Mouse (Mus musculus) CH12.LX (cell line): ENCODE measurements around the gene Prss21. TPM values are rescaled to one million over a fixed set of nuclear protein-coding genes. Genes with fewer than 3 reads are reported as not detected.

Experiments used
- DNase-seq: peaks from one replicate; pipeline ENCODE4 v3.0.0-alpha.2; 2013; ENCODE audit errors: extremely low read depth
- H3K27ac ChIP-seq: 2 replicates; pipeline ENCODE4 v1.5.1; 2012; ENCODE audit warnings: low read depth, mild to moderate bottlenecking, control low read depth, moderate library complexity; ENCODE audit not compliant: insufficient read depth
- H3K27me3 ChIP-seq: replicated peaks from 2 replicates; pipeline ENCODE3; 2012; ENCODE audit warnings: inconsistent platforms
- H3K36me3 ChIP-seq, 2 experiments: replicated peaks in 1 of 2; 2 replicates each; pipeline versions ENCODE3 to v1.6.1; 2012; ENCODE audit warnings: inconsistent platforms in 1 of 2, low read length in 1 of 2, mild to moderate bottlenecking in 1 of 2, mixed read lengths in 1 of 2, moderate library complexity in 1 of 2; ENCODE audit not compliant: control insufficient read depth in 1 of 2, insufficient read depth in 1 of 2
- H3K4me1 ChIP-seq, 2 experiments: 2 replicates each; pipeline ENCODE4 v1.6.1; 2012; ENCODE audit warnings: inconsistent platforms in 1 of 2, moderate library complexity in 1 of 2; ENCODE audit not compliant: insufficient read depth in 2 of 2, control insufficient read depth in 1 of 2
- H3K4me2 ChIP-seq: 2 replicates; pipeline ENCODE4 v1.6.1; 2012; ENCODE audit warnings: low read depth, mild to moderate bottlenecking, control low read depth; ENCODE audit not compliant: poor library complexity, insufficient read depth, severe bottlenecking
- H3K4me3 ChIP-seq, 3 experiments: fragments of 150-350 bp in 1 of 3; sonication (generic) in 1 of 3; replicated peaks in 1 of 3; 2 replicates each; pipeline versions ENCODE3 to v1.5.1; 2011 to 2012; ENCODE audit warnings: low read depth in 2 of 3, low read length in 2 of 3, mild to moderate bottlenecking in 2 of 3, moderate library complexity in 2 of 3, control low read depth in 1 of 3, improper control_type of control experiment in 1 of 3, inconsistent platforms in 1 of 3, mixed read lengths in 1 of 3; ENCODE audit not compliant: poor library complexity in 1 of 3
- H3K79me2 ChIP-seq: replicated peaks from 2 replicates; pipeline ENCODE4 v1.6.1; 2012; ENCODE audit warnings: mild to moderate bottlenecking, moderate library complexity; ENCODE audit not compliant: control insufficient read depth, poor library complexity, insufficient read depth, severe bottlenecking; ENCODE audit errors: extremely low read depth
- H3K9ac ChIP-seq: 2 replicates; pipeline ENCODE4 v1.6.1; 2012; ENCODE audit warnings: low read depth, mild to moderate bottlenecking, control low read depth, moderate library complexity; ENCODE audit not compliant: insufficient read depth
- H3K9me3 ChIP-seq: replicated peaks from 2 replicates; pipeline ENCODE3; 2012; ENCODE audit warnings: low read length, inconsistent platforms, mixed read lengths
- BHLHE40 ChIP-seq: IDR thresholded peaks from 2 replicates; pipeline ENCODE4 v1.6.1; 2011; ENCODE audit warnings: mild to moderate bottlenecking, low read depth, low read length, improper control_type of control experiment
- CTCF ChIP-seq, 2 experiments: IDR thresholded peaks in 1 of 2; conservative IDR thresholded peaks in 1 of 2; 2 replicates each; pipeline ENCODE4 v1.5.1; 2011 to 2012; ENCODE audit warnings: low read depth in 2 of 2, low read length in 2 of 2, improper control_type of control experiment in 1 of 2, inconsistent platforms in 1 of 2, mild to moderate bottlenecking in 1 of 2, moderate library complexity in 1 of 2
- IRF4 ChIP-seq: IDR thresholded peaks from 2 replicates; pipeline ENCODE4 v1.6.1; 2014; ENCODE audit warnings: low read depth, mild to moderate bottlenecking, inconsistent platforms, low read length, improper control_type of control experiment
- JUND ChIP-seq: conservative IDR thresholded peaks from 2 replicates; pipeline ENCODE4 v1.6.1; 2011; ENCODE audit warnings: low read depth, low read length, improper control_type of control experiment
- KAT2A ChIP-seq: IDR thresholded peaks from 2 replicates; pipeline ENCODE4 v1.6.1; 2012; ENCODE audit warnings: low read length, improper control_type of control experiment, inconsistent platforms; ENCODE audit not compliant: insufficient replicate concordance
- MAFK ChIP-seq: IDR thresholded peaks from 2 replicates; pipeline ENCODE4 v1.6.1; 2011; ENCODE audit warnings: low read length, improper control_type of control experiment; ENCODE audit not compliant: insufficient replicate concordance
- MAZ ChIP-seq: IDR thresholded peaks from 2 replicates; pipeline ENCODE4 v1.6.1; 2012; ENCODE audit warnings: low read depth, mild to moderate bottlenecking, inconsistent platforms, low read length, improper control_type of control experiment, moderate library complexity
- MYC ChIP-seq: IDR thresholded peaks from 2 replicates; pipeline ENCODE4 v1.6.1; 2011; ENCODE audit warnings: low read depth, mild to moderate bottlenecking, improper control_type of control experiment, low read length
- RAD21 ChIP-seq: IDR thresholded peaks from 2 replicates; pipeline ENCODE4 v1.6.1; 2011; ENCODE audit warnings: low read depth, mild to moderate bottlenecking, low read length, improper control_type of control experiment, moderate library complexity
- SMC3 ChIP-seq: IDR thresholded peaks from 2 replicates; pipeline ENCODE4 v1.6.1; 2011; ENCODE audit warnings: low read depth, low read length, improper control_type of control experiment
- USF2 ChIP-seq: conservative IDR thresholded peaks from 2 replicates; pipeline ENCODE4 v1.6.1; 2011; ENCODE audit warnings: low read depth, low read length, improper control_type of control experiment
- ZKSCAN1 ChIP-seq: IDR thresholded peaks from 2 replicates; pipeline ENCODE4 v1.6.1; 2012; ENCODE audit warnings: low read depth, inconsistent platforms, low read length, improper control_type of control experiment, borderline replicate concordance
- dilution Hi-C: fragments of 300-500 bp; cut with MboI; formaldehyde crosslinking; loops from 2 replicates; pipeline ENCODE4 v1.14.3; 2020; ENCODE audit warnings: low sequenced_read_pairs; ENCODE audit not compliant: extremely low pct_unique_long_range_greater_than_20kb, extremely low pct_ligation_motif_present
- in situ Hi-C: fragments of 300-500 bp; cut with MboI; formaldehyde crosslinking; loops from 3 replicates; pipeline ENCODE4 v1.14.3; 2019; ENCODE audit warnings: low sequenced_read_pairs, low pct_ligation_motif_present, low pct_unique_long_range_greater_than_20kb, mixed read lengths
- polyA plus RNA-seq: library from polyadenylated mRNA; unstranded; fragments of >175 nt; gene quantifications from 2 replicates; pipeline ENCODE4 v1.2.1, GENCODE M21; 2012; ENCODE audit warnings: low read depth; ENCODE audit not compliant: insufficient read length
- total RNA-seq, 2 experiments: library from RNA; depleted of rRNA; stranded (reverse); fragments of 300-350 nt in 1 of 2; fragments of >200 nt in 1 of 2; gene quantifications; 2 replicates each; pipeline ENCODE4 v1.2.3; 2012 to 2014

Prss21 gene
- total and polyA plus RNA-seq, 3 experiments: not detected

- Histone ChIP-seq H3K9ac (no peak within 1 kb of the TSS), H3K27me3 (no peaks in the 10 kb centered on the region), H3K4me3 (no peak within 1 kb of the TSS), H3K36me3 (no peaks in the 10 kb centered on the region), H3K79me2 (no peaks in the 10 kb centered on the region), H3K4me2 (no peak within 1 kb of the TSS), H3K4me1 (no peaks in the 10 kb centered on the region), H3K27ac (no peak within 1 kb of the TSS), H3K9me3 (no peaks in the 10 kb centered on the region)
- TF ChIP-seq JUND (no peak), MAFK (no peak), MAZ (no peak), ZKSCAN1 (no peak), IRF4 (no peak), KAT2A (no peak), USF2 (no peak)
- no peak for DNase-seq
- in situ Hi-C loops: loop anchor here (5.0 kb wide), 1 partner anchor 59 kb away; no protein-coding TSS in a partner anchor
- dilution Hi-C loops: no loop called here
Observed at GRCm38 (mm10) chr17:23836006-23836575, 31.8 kb upstream of the Prss21 start, which contains the start of gene Prss33. TSS of gene Prss33 (minus strand) at chr17:23836056.

- Histone ChIP-seq H3K4me3 (no peak overlapping the region), H3K9ac (no peak overlapping the region), H3K9me3 (no peaks in the 10 kb centered on the region), H3K4me1 (peaks cover 4 to 5% of the 10 kb centered on the region in 2 experiments; a peak in 1 of 4 replicates), H3K27me3 (no peaks in the 10 kb centered on the region), H3K36me3 (no peaks in the 10 kb centered on the region), H3K27ac (no peak overlapping the region), H3K4me2 (no peak overlapping the region; the same call in 1 of the 2 replicates), H3K79me2 (no peaks in the 10 kb centered on the region)
- TF ChIP-seq ZKSCAN1 (no peak), JUND (no peak), BHLHE40 (no peak), CTCF (conservative IDR thresholded peaks at IDR 0.05 in 1 of 2, IDR thresholded peaks at IDR 0.05 in 1 of 2; ENCODE audit: low read depth in 2 of 2, low read length in 2 of 2) (peak; percentile 68 to 96), SMC3 (peak; percentile 21; the same call in 1 of the 2 replicates), RAD21 (peak; percentile 11), MYC (peak; percentile 23; the same call in 1 of the 2 replicates)
- in situ Hi-C loops: no loop called here
- DNase-seq: peak; percentile 76
- dilution Hi-C loops: no loop called here
Observed at GRCm38 (mm10) chr17:23841145-23841544, 26.7 kb upstream of the Prss21 start.
